Mouse (Mus musculus) neural tube, postnatal 0 days (tissue): Measurements from ENCODE around the gene Tecrl. TPM values are rescaled to one million over a fixed set of nuclear protein-coding genes. Genes with fewer than 3 reads are reported as not detected.

Experiments used
- polyA plus RNA-seq: library from polyadenylated mRNA; unstranded; fragments of >200 nt; fragmentation: Nextera tagmentation; extraction: Ambion mirVana; gene quantifications from 2 replicates; pipeline ENCODE4 v1.2.1, GENCODE M21; 2015

The Tecrl gene
- polyA plus RNA-seq: 0.34 and 0.39 TPM in 2 replicates

DNA sequence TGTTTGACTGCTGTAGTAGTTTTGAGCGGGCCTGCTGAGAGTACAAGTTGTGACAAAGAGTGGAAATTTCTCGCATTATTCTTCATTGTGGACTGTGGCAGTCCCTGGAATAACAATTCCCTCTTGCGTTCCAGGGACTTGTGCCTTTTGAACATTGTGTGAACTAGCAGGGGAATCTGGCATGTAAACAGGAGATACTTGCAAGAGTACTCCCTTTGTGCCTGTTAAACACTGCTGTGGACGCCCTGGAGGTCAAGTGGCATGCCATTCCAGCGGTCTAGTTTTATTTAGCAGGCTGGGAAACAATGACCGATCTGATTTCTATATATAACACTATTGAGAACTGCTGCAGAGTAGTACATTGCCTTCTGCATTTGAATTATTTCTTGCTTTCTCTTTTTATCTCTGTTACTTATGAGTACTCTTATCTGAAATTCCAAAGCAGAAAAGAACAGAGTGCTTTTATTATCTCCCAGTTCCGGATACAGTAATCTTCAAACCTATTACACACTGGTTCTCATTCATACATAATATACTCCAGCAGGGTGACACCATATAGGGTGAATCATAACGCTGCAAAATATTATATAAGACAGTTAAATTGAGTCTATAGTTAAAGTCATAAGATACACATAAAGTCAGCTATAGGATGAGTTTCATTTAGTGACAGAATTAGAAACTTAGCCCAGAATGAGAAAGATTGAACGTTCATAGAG lies at the start of gene Tecrl:
Gene Tecrl, minus strand, starts transcription at position 350 of the 716 bp plus-strand sequence.

